Mouse (Mus musculus) frontal cortex, adult (tissue): ENCODE results near the gene 4930519G04Rik.
A peak's percentile ranks its signal among the peaks of the same experiment; 100 is the strongest.
"Not testable (repeated sequence)": the region's sequence is repeated elsewhere in the genome, so short reads cannot be mapped to it uniquely, and the experiment has no call there.

Experiments
- ATAC-seq: cut with Nextera tagmentation; 2 replicates; pipeline ENCODE4 v1.9.2; 2017; ENCODE audit warnings: mild to moderate bottlenecking, moderate library complexity, mixed read lengths; ENCODE audit not compliant: low TSS enrichment

4930519G04Rik gene

DNA sequence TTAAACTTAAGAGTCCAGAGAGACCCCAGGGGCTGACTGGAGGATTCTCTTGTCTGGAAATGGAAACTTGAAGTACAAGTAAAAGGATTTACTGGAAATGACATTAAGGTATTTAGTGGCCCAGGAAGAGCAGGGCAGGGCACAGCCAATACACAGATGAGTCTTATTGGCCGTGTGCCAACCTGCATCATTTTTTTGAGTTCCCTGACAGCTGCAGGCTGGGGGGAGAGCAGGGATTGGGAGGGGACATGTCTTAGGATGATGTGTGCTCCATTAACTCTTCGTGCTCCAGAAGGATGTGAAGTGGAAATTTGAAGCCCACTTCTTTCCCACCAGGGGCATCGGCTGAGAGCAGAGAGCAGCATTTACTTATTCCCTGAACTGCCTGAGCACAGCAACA lies 11.3 kb upstream of the 4930519G04Rik start:
- not testable (repeated sequence) for ATAC-seq

DNA sequence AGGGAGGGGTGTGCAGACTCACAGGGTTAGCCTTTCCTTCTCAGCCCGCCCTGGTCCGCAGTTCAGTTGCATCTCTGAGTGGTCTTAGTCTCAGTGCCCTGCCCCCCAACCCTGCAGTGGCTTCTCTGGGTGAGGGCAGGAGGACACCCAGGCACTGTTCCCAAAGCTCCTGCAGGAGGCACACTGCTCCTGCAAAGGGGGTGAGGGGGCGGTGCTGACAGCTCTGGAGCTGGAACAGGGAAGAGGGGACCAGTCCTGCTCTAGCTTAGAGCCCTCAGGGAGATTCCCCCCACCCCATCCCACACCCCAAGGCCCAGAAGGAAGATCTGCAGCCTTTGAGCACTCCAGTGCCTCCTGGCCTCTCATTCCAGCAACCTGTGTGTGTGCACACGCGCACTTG lies 10.8 kb upstream of the 4930519G04Rik start:
- no peak for ATAC-seq

DNA sequence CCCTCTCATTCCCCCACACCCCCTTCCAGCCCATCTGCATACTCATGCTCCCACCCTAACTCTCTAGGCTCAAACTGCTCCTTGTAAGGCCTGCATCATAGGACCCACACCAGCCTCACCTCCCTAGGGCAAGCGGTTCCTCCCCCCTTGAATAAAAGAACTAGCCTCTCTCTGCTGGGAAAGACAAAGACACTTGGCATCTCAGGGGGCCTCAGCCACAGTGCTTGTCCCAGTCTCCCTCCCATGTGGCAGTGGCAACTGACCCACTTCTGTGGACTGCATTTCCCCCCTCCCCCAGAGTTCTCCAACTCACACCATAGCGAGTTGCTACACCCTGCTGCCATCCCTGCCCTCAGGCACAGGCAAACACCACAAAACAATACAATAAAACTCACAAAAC lies 9.1 kb upstream of the 4930519G04Rik start:
- ATAC-seq: not testable (repeated sequence)

DNA sequence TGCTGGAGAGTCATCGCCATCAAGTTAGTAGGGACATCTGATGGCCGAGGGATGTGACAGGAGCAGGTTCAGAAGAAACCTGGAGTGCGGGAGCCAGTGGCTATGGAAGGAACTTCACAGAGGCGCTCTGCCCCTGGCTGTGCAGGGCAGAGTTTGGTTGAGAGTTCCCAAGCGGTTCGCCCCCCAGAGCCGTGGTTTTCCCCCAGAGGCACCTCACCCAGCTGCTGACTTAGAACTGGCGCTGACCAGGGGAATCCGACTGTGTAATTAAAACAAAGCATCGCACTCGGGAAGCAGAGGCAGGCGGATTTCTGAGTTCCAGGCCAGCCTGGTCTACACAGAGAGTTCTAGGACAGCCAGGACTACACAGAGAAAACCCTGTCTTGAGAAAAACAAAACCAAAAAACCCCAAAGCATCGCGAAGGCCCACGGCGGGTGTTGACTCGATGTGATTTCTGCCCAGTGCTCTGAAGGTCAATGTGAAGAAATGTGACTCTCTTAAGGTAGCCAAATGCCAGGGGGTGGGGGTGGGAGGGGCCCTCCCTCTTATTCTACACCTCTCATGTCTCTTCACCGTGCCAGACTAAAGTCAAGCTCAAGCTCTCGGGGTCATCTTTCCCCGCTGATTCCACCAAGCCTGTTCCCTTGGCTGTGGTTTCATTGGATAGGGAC lies 1.8 kb upstream of the 4930519G04Rik start:
- ATAC-seq: no peak

DNA sequence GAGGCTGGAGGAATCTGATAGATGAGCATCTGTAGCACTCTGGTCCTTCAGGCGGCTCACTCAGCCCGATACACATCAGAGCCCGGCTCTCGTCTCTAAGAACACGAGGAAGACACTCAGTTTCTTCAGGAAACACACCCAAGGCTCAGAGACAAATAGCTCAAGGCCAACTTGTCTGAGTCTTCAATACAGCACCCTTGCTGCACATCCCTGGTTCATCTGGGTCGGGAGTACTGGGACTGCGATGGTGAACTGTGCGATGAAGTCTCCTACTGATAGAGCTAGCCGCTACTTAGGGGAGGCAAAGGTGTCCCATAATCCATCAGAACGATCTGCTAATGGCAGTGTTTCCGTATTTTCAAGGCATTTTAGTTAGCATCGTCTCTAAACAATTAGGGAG lies 5.1 kb downstream of the 4930519G04Rik start, which contains the start of gene Gm9936:
TSS of gene Gm9936 (minus strand) at position 101 of the 400 bp plus-strand sequence.
- ATAC-seq: no peak

DNA sequence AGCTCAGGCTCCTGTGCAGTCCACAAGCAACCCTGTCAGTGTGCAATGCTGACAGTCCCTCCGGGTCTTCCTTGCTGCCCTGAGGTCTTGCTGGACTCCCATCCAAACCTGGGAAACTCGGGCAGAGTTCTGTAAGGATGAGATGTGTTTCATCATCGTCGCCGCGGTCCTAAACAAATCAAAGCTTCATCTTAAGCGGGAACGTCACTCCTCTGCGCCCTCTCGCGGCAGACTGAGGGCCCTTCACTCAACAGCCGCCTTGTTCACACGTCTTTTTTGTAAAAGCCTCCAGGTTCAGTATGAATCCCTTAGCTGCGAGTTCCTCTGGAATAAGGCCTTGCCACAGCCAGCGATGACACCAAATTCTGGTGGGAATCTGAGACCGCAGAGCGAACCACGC lies 5.8 kb downstream of the 4930519G04Rik start:
- ATAC-seq: peak; percentile 91

DNA sequence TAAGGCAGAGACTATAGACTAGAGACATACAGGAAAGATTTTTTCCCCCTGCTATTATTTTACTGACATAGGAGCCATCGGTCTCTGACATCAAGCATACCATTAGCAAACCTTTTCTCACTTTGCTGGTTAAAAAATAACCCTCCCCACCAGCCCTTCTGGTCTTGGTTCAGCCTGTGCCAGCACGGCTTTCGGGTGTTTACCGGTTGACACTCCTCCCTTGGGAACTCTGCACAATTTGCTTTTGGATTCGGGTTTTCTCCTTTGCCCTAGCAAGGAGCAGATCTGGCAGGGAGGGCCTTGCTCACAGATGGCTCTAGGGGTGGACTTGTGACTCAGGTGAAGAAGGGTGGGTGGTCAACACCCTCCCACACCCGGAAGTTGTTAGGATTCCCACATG lies 8.3 kb downstream of the 4930519G04Rik start:
- no peak for ATAC-seq

DNA sequence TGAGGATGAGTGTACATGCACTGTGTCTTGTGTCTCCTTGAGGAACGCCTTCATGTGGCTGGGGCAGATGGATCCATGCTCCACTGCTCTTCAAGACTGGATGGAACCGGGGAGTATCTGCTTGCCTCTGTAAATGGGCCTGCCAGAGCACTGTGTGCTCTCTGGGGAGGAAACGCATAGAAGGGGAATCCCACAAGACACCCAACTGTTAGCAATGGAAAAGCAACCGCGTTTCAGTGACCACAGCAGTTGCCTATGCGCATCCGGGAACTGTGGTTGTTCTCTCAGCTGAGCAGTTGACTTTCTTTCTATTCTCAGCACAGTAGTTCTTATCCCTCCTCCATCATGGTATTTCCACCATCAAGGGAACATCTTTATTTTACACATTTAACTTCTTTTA lies 11.3 kb downstream of the 4930519G04Rik start:
- no peak for ATAC-seq

DNA sequence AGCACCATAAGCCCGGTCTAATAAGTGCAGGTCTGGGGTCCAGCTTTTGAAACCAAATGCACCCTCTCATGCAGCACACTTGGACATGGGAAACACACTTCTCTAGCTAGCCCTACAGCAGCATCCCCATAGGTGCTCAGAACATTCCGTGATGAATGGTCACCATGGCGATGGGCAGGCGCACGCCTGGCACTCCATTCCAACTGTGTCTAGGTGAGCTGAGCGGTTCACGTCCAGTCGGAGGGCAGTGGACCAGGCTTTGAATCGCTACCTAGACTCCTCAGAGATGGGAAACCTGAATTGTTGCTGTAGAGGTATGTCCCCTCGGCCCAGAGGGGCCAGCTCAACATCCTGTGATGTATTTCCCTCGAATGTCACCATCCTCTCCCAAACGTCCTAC lies 11.8 kb downstream of the 4930519G04Rik start:
- ATAC-seq: no peak

DNA sequence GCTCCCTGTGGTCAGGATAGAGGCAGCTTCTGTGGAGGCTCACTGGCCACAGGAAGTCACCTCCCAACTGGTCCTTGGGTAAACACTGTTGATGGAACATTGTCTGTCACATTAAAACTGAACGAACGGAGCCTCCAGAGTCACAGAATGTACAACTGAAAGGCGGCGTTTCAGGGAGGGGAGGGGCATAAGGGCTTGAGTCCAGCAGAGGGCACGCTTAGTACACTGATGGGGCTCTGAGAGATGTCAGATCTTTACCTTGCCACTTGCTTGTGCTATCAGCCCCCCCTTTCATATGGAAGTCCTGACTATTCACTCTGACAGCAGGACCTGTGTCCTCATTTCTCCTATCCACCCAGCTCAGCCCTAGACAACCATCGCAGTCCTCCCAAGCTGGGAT lies 22.4 kb downstream of the 4930519G04Rik start:
- ATAC-seq: no peak

DNA sequence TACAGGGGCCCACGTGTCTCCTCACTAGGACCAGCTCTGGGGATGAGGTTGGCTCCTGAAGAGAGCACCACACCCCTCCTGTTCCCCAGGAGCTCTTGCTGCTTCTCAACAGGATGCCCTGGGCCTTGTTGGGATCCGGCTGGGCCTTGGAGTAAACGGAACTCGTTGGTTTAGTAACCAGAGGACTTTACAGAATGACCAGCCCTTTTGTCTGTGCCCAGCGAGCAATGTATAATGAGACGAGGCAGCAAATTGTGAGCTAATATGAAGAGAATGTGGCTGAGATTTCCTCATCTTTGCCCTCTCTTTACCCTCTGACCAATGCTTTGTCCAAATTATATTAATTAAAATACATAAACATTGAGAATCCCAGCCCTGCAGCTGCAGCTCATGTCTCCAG lies 22.9 kb downstream of the 4930519G04Rik start:
- no peak for ATAC-seq

DNA sequence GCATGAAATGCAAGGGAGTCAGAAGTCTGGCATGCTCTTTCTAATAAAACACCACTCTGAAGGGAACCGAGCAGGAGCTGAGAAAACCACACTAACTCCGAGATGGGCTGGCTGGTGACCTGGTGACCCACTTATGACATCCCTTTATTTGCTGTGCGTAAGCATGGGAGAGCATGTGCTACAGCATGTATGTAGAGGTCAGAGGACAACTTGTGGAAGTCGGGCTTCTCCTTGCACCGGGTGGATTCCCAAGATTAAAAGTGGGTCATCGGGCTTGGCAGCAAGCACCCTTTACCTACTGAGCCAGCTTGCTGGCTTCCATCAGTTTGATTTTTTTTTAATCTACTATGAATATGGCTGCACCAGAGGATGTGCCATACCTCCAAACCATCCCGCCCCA lies 24.0 kb downstream of the 4930519G04Rik start:
- no peak for ATAC-seq

DNA sequence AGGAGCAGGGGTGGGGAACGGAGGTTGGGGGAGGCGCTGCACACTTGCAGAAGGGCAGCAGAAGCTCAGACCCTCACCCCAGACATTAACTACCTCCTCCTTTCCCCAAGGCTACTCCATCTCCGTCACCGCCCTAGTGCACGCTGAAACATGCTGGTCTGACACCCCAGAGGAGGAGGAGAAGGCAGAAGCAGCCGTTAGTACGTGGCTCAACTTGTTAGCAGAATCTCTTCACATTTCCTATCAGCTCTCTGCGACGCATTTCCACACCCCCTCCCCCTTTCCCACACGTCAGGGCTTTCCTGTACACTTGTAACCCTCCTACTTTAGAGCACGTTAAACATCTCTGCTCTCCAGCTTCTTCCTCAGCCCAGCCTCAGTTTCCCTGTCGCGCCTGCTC lies 25.9 kb downstream of the 4930519G04Rik start:
- ATAC-seq: no peak

DNA sequence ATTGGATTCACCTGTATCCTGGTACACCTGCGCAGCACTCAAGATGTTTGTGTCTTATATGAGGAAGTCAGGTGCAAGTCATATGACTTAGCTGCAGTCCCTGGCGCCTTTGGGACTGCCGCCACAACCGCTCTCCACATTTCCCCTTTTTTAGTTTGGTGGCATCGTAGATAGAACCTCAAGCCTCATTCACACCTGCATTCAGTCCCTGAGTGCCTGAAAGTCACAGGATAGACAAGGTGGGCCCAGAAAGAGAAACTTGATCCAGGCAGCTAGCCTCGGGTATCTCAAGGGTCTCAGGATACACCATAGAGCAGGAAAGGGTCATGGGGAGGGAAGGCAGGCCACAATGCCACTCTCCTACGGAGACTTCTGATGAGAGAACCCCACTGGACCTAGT lies 28.9 kb downstream of the 4930519G04Rik start:
- ATAC-seq: not testable (repeated sequence)

DNA sequence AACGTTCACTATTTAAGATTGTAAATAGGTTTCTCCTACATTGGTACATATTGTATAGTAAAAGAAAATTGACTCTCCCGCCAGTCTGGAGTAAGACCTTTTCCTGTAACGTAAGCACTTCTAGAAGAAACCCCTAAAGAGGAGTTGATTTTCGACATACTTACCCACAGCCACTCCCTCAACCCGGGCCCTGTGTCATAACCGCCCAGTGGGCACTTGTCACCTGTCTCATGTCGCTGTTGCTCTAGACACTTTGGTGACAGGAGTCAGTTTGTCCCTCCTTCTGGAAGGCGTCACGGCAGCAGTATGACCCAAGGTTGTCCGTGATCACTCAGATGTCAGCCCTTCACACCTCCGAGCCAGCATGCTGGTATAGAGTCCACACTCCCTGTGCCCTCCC lies 29.6 kb downstream of the 4930519G04Rik start:
- no peak for ATAC-seq

DNA sequence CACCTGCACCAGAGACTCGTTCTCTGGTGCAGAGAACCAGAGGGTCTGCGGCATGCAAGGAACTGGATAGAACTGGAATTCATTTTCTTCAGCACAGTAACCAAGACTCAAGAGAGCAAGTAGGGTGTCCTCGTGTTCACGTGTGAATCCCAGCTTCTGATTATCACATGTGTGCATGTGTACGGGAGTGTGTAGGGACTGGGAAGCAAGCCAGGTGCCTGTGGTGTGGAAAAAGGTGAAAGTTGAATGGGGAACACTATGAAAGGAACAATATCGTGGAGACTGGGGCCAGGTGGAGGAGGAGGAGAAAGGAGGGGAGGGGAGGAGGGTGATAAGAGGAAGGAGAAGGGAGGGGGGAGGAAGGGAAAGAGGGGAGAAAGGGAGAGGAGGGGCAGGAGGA lies 33.3 kb downstream of the 4930519G04Rik start:
- ATAC-seq: no peak

DNA sequence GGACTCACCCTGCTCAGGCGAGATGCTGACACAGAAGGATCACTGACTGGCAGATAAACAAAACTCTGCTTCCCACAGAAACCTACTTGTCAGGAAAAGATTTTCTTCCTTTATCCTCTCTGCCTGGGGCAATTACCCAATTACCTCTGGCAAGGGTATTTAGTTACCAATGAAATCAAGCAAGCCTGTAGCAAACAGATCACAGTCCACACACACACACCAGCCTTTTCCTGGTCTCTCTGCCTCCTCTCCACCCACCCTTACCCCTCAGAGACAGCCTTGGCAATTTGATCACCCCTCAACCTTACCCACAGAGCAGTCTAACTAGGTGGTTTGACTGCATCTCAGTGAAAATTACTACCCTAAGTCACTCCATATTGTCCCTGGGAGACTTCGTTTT lies 35.5 kb downstream of the 4930519G04Rik start:
- ATAC-seq: no peak

DNA sequence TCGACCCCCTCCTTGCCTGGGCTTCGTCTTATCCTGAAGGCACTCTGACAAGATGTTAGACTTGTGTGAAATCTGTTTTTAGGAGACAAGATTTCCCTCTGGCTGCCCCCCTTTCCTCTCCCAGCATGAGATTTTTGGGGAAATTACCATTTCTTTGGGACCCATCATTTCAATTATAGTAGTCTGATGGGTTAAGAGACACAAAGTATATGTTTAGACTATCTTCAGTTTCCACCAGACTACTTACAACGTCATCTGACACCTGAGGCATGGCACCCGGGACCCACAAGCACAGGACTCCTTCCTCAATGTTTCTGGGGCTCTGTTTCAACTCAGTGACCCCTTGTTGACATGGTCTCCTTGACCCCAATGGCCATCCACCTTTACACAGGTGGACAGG lies 42.1 kb downstream of the 4930519G04Rik start:
- ATAC-seq: no peak

DNA sequence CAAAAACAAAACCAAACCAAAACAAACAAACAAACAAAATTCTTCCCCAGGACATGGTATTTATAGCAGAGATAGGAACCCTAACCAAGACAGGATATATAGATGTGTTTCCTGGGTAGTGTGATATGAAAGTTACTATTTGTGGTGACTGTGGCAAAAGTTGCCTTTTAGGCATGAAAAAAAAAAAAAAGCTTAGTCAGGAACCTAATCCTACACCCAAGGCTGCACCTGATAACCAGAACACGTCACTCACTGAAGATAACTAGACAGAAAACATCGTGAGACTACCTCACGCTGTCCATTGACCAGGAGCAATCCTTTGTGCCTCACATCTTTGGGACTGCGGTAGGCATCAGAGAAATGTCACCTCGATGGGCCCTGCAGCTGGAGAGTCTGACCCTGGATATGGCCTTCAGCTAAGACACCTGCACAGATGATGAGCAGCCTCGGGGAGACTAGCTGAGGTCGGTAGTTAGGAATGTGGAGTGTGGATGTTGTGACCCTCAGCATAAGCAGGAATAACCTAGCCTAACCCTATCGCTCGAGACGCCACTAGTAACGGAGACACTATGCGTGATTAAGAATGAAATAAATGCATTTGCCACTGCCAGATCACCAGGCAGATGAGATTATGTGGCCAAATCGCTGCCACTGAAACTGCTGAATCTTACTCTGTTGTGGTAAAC lies 43.4 kb downstream of the 4930519G04Rik start, which contains the start of gene Oasl2:
TSS of gene Oasl2 (plus strand) at position 249 of the 686 bp plus-strand sequence.
- ATAC-seq: no peak

DNA sequence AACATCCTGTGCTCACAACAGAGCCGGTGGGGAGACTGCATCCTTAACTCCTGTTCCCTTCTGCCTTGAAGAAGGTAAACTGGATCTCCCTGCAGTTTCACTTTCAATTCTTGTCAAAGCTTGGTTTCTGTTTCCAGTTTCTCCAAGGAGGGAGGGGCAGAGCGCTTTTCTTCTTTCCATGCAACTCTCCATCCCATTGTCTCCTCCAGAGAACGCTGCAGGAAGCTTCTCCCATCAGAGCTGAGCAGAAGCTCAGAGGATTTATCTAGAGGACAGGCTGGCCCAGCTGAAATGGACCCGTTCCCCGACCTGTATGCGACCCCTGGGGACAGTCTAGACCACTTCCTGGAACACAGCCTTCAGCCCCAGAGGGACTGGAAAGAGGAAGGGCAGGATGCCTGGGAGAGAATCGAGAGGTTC lies 43.9 kb downstream of the 4930519G04Rik start:
- no peak for ATAC-seq

DNA sequence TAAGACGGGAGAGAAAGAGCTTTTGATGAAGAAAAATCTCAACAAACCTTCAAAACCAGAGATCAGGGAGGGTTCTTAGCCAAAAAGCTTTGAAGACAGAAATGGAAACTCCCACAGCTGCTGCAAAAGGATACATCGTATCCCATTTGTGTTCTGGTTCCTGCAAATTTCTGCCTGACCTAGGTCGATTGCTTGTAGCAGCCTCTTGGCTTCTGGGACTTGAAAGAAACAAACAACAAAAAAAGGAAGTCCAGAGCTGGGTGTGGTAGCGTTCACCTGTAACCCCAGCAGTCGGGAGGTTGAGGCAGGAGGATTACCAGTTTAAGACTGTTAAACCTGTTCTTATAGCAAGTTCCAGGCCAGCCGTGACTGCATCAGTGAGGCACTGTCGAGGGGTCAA lies 45.4 kb downstream of the 4930519G04Rik start:
- no peak for ATAC-seq

DNA sequence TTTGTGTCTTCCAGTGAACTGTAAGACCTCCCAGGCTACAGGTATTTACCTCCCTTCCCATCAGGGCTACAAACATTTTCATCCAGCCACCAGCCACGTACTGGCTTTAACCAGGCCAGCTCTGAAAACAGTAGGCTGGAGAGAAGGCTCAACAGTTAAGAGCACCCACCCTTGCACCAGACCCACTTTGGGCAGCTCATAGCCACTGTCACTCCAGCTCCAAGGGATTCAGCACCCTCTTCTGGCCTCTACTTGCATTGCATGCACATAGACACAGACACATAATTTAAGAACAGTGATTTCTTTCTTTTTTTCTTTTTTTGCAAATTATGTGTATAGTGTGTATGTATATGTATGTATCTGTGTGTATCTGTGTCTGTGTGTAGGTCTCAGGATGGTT lies 48.9 kb downstream of the 4930519G04Rik start:
- ATAC-seq: no peak

DNA sequence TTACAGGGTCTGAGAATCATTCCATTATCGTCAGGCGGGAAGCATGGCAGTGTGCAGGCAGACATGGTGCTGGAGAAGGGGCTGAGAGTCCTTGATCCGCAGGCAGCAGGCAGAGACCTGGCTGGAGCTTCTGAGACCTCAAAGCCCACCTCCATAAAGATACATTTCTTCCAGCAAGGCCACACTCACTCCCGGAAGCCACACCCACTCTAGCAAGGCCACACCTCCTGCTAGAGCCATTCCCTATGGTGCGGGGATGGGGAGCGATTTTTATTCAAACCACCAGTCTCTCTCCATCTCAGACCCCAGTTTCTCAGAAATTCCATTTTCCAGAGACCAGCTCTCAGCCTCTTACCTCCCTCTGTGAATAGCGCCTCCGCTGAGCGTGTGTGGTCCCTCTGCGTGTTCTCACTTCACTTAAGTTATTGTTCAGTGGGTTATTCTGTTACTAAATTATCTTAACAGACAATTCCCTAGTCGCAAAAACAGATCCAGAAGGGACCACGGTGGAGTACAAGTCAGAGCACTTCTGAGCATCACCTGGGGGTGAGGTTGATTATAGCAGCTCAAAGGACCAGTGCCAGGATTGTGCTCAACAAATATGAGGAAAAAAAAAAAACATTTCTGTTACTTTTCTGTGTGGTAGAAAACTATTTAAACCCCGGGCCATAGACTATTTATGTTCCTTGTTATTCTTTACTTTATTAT lies 55.3 kb downstream of the 4930519G04Rik start:
- no peak for ATAC-seq
